Mouse (Mus musculus) brain, embryonic 14.5 days (tissue): ENCODE results near the gene Agk.

Source experiments
- CTCF ChIP-seq: fragments of 200-500 bp; IDR thresholded peaks from 2 replicates; pipeline ENCODE4 v1.5.1; 2012; ENCODE audit warnings: inconsistent platforms, mild to moderate bottlenecking, moderate library complexity, borderline replicate concordance; ENCODE audit not compliant: insufficient read depth, insufficient read length; ENCODE audit errors: extremely low read depth
- POLR2A ChIP-seq: fragments of 200-500 bp; IDR thresholded peaks from 2 replicates; pipeline ENCODE4 v1.6.1; 2012; ENCODE audit warnings: mild to moderate bottlenecking, inconsistent platforms, borderline replicate concordance; ENCODE audit not compliant: poor library complexity, insufficient read depth, insufficient read length, severe bottlenecking; ENCODE audit errors: extremely low read depth

DNA sequence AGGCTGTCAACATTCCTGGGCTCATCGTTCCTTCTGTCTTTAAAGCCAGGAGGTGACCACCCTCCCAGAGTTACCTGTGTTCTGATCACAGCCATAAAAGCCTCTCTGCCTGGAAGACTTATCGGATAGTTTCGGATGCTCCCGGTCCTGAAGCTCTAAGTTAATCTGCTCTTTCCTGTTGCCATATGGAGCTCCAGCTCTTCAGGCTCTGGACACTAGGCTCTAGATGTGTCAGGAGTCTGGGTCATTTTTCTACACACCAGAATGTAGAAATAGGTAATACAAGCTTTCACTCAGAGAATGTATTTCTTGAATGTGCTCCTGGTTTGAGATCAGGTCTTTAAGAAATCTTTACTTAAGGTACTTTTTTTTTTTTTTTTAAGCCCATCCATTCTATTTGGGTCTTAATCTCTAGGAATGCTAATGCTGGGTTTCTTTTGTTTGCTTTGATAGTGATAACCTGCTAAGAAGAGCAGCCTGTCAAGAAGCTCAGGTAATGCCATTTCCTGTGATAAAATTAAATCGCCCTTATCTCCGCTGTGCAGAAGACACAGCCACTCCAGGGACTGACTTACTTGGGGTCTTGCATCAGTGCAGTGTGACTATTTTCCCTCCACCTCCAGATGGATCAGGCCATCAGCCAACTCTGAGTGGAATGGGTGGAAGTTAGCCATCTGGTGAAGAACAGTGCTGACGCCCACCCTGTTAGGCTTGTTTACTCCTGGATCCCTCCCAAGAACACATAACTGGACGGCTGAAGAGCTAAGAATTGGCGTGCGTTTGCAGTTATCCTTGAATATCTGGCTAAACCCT lies 22.2 kb downstream of the Agk start:
- TF ChIP-seq CTCF (no peak), POLR2A (no peak)
